ENCODE assay signal across 14 mouse cellular contexts in the genomic region with DNA sequence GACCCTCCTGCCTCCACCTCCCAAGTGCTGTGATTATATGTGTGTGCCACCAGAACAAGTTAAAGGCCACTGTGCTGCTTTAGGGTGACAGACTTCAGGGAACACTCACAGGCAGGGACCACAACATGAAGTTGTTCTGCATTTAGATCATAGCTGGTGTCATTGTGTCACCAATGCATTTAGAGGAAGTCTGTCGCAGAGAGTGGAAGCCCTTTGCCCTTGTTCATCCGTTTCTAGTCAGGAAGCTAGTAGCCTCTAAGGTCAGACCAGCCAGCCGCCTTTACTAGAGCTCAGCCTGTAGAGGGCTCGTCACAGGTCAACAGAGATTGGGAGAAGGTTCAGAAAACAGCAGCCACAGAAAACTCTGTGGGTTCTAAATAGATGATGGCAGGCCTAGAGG. TPM values are rescaled to one million over a fixed set of nuclear protein-coding genes. Genes with fewer than 3 reads are reported as not detected.
DNase-seq lines count a peak whose midpoint lies in the region; ATAC-seq and TF ChIP-seq lines count a peak whose summit lies in the region.
"Had no signal": no experiment of that assay in that cellular context is flagged by ENCODE, and none has a peak within 500 bp of the region (broad histone marks: within the 10 kb centered on the region; RNA-seq: fewer than 3 reads in every experiment).

No protein-coding gene starts in this region.

- no peak overlapping the region for H3K9ac ChIP-seq in liver, embryonic 16.5 days (ENCODE audit: low read depth, low read length)
- no peak overlapping the region for H3K9ac ChIP-seq in forebrain, embryonic 13.5 days
- H3K9ac ChIP-seq: intestine, embryonic 15.5 days; lung, embryonic 15.5 days; neural tube, embryonic 15.5 days had no signal

- TF ChIP-seq POLR2A in lung, adult 2 months (IDR thresholded peaks at IDR 0.05; ENCODE audit: borderline replicate concordance, extremely low read depth, low read depth, low read length): no peak

- ATAC-seq in liver, embryonic 16.5 days (ENCODE audit: low read depth): peak; percentile 59
- ATAC-seq in neutrophil, adult 5-6 weeks (ENCODE audit: extremely low read depth, insufficient number of reproducible peaks, low FRiP score, poor library complexity, severe bottlenecking): peak; percentile 35; the same call in 1 of the 2 replicates
- no peak for ATAC-seq in forebrain, embryonic 13.5 days
- ATAC-seq: intestine, embryonic 15.5 days had no signal

- H3K4me3 ChIP-seq in lung, adult 2 months (replicated peaks; ENCODE audit: extremely low read depth, low read depth, low read length): no peak overlapping the region
- H3K4me3 ChIP-seq in liver, embryonic 16.5 days (ENCODE audit: low read depth, low read length): no peak overlapping the region
- no peak overlapping the region for H3K4me3 ChIP-seq in forebrain, embryonic 13.5 days
- H3K4me3 ChIP-seq: intestine, embryonic 15.5 days; lung, embryonic 15.5 days; neural tube, embryonic 15.5 days had no signal

- H3K27ac ChIP-seq in liver, embryonic 16.5 days (ENCODE audit: low read length): no peak overlapping the region
- H3K27ac ChIP-seq in forebrain, embryonic 13.5 days: no peak overlapping the region
- H3K27ac ChIP-seq: intestine, embryonic 15.5 days; lung, embryonic 15.5 days; neural tube, embryonic 15.5 days had no signal

- H3K36me3 ChIP-seq in liver, embryonic 16.5 days (ENCODE audit: control insufficient read depth, insufficient read depth): no peaks in the 10 kb centered on the region
- H3K36me3 ChIP-seq in forebrain, embryonic 13.5 days (ENCODE audit: poor library complexity, severe bottlenecking): peaks cover 6% of the 10 kb centered on the region; the same call in 1 of the 2 replicates
- H3K36me3 ChIP-seq: lung, embryonic 15.5 days had no signal

- H3K4me1 ChIP-seq in lung, adult 2 months (ENCODE audit: control insufficient read depth, insufficient read depth, low read length): 0 out of 2 replicates have a peak, but pooled peaks cover 3% of the 10 kb centered on the region
- H3K4me1 ChIP-seq in liver, embryonic 16.5 days (ENCODE audit: control insufficient read depth, low read depth, low read length): no peaks in the 10 kb centered on the region
- H3K4me1 ChIP-seq in forebrain, embryonic 13.5 days: no peaks in the 10 kb centered on the region
- H3K4me1 ChIP-seq: intestine, embryonic 15.5 days; lung, embryonic 15.5 days; neural tube, embryonic 15.5 days had no signal

- no peaks in the 10 kb centered on the region for H3K9me3 ChIP-seq in liver, embryonic 16.5 days (replicated peaks; ENCODE audit: control insufficient read depth, low read length)
- no peaks in the 10 kb centered on the region for H3K9me3 ChIP-seq in forebrain, embryonic 13.5 days (replicated peaks)
- H3K9me3 ChIP-seq: intestine, embryonic 15.5 days; lung, embryonic 15.5 days; neural tube, embryonic 15.5 days had no signal

- H3K27me3 ChIP-seq in liver, embryonic 16.5 days (ENCODE audit: control insufficient read depth, insufficient read depth, low read depth, low read length): no peaks in the 10 kb centered on the region
- H3K27me3 ChIP-seq in forebrain, embryonic 13.5 days: no peaks in the 10 kb centered on the region
- H3K27me3 ChIP-seq: intestine, embryonic 15.5 days; lung, embryonic 15.5 days; neural tube, embryonic 15.5 days had no signal

- DNase-seq in heart, adult 8-10 months (ENCODE audit: low spot score): peak; percentile 22
- no peak for DNase-seq in heart, postnatal 14 days
- peak; percentile 20 to 33 for DNase-seq in lung, adult 18-20 months
- no peak for DNase-seq in lung, adult 2 months
- no peak for DNase-seq in testis, postnatal 14 days (ENCODE audit: low spot score)
- DNase-seq: midbrain, embryonic 14.5 days; right cerebral cortex, postnatal 25 days; thymus, postnatal 25 days had no signal

- intact Hi-C loops in heart, postnatal 14 days (cut with DNase I): no loop called here

- WGBS in lung, adult 2 months: 36% methylated on average over 4 of the region's 4 CpGs
- 19% methylated on average over 4 of the region's 4 CpGs for WGBS in liver, embryonic 16.5 days (ENCODE audit: insufficient replicate concordance)
- 84% methylated on average over 4 of the region's 4 CpGs for WGBS in forebrain, embryonic 13.5 days

- H3K4me2 ChIP-seq in liver, embryonic 16.5 days (ENCODE audit: low read depth, low read length): no peak overlapping the region
- H3K4me2 ChIP-seq in forebrain, embryonic 13.5 days: no peak overlapping the region
- H3K4me2 ChIP-seq: intestine, embryonic 15.5 days; lung, embryonic 15.5 days; neural tube, embryonic 15.5 days had no signal

- TF ChIP-seq CTCF in lung, adult 2 months (IDR thresholded peaks at IDR 0.05; ENCODE audit: insufficient read depth, low read length): no peak

RNA-seq across cellular contexts. Expression of gene Jmjd7, which starts 18.6 kb away (rescaled TPM):
- total RNA-seq in heart, adult 8-10 months (2022): 1 to 10 TPM; 6.6 to 8.6 (median 7.2) TPM
- total RNA-seq in heart, postnatal 14 days (2021): 1 to 10 TPM; 7.5 to 8.8 TPM
- polyA plus RNA-seq in lung, adult 2 months (2012; rRNA removed): 5.1 and 10.6 TPM in 2 replicates
- polyA plus RNA-seq in liver, embryonic 16.5 days (2015; fragmentation: Nextera tagmentation; extraction: Ambion mirVana): 3.9 and 4.0 TPM in 2 replicates
- total RNA-seq in neutrophil, adult 5-6 weeks (2017): 1.5 and 3.2 TPM in 2 replicates
- 19.8 and 22.4 TPM in 2 replicates for polyA plus RNA-seq in forebrain, embryonic 13.5 days (2015; fragmentation: Nextera tagmentation; extraction: Ambion mirVana)

RNA-seq across cellular contexts. Expression of gene Gm28042, which starts 18.6 kb away (rescaled TPM):
- under 1 TPM; 0.16 to 0.59 (median 0.21) TPM for total RNA-seq in heart, adult 8-10 months (2022)
- total RNA-seq in heart, postnatal 14 days (2021): 1 to 10 TPM; 1.1 to 2.1 TPM
- polyA plus RNA-seq in lung, adult 2 months (2012; rRNA removed): 0.30 and 3.8 TPM in 2 replicates
- 0.56 and 1.1 TPM in 2 replicates for polyA plus RNA-seq in liver, embryonic 16.5 days (2015; fragmentation: Nextera tagmentation; extraction: Ambion mirVana)
- 3.1 and 5.9 TPM in 2 replicates for total RNA-seq in neutrophil, adult 5-6 weeks (2017)
- polyA plus RNA-seq in forebrain, embryonic 13.5 days (2015; fragmentation: Nextera tagmentation; extraction: Ambion mirVana): 4.8 and 6.2 TPM in 2 replicates

RNA-seq across cellular contexts. Expression of gene Pla2g4b, which starts 24.5 kb away (rescaled TPM):
- total RNA-seq in heart, adult 8-10 months (2022): 1 to 10 TPM in 3 of 4 experiments, under 1 TPM in 1; 0.72 to 1.8 (median 1.3) TPM
- total RNA-seq in heart, postnatal 14 days (2021): 1 to 10 TPM; 1.9 to 2.5 TPM
- 4.3 and 20.6 TPM in 2 replicates for polyA plus RNA-seq in lung, adult 2 months (2012; rRNA removed)
- polyA plus RNA-seq in liver, embryonic 16.5 days (2015; fragmentation: Nextera tagmentation; extraction: Ambion mirVana): 0.13 and 0.36 TPM in 2 replicates
- 4.8 and 8.0 TPM in 2 replicates for total RNA-seq in neutrophil, adult 5-6 weeks (2017)
- polyA plus RNA-seq in forebrain, embryonic 13.5 days (2015; fragmentation: Nextera tagmentation; extraction: Ambion mirVana): 1.5 and 1.9 TPM in 2 replicates

RNA-seq across cellular contexts. Expression of gene Mapkbp1, which starts 36.2 kb away (rescaled TPM):
- total RNA-seq in heart, adult 8-10 months (2022): 1 to 10 TPM; 6.9 to 8.5 (median 8.3) TPM
- total RNA-seq in heart, postnatal 14 days (2021): 10 to 100 TPM; 11.0 to 12.2 TPM
- polyA plus RNA-seq in lung, adult 2 months (2012; rRNA removed): 31.5 and 37.5 TPM in 2 replicates
- 0.19 and 0.25 TPM in 2 replicates for polyA plus RNA-seq in liver, embryonic 16.5 days (2015; fragmentation: Nextera tagmentation; extraction: Ambion mirVana)
- 4.1 and 4.8 TPM in 2 replicates for total RNA-seq in neutrophil, adult 5-6 weeks (2017)
- polyA plus RNA-seq in forebrain, embryonic 13.5 days (2015; fragmentation: Nextera tagmentation; extraction: Ambion mirVana): 4.0 and 4.3 TPM in 2 replicates

Comparison
In these comparisons a context has a peak if more than half of its experiments do, and no peak if none do; other contexts are left out.
1. DNase-seq: peak in heart, adult 8-10 months (single experiment) and lung, adult 18-20 months (2 of 2); none in heart, postnatal 14 days (0 of 2), lung, adult 2 months (single experiment) and testis, postnatal 14 days (single experiment).